Mouse (Mus musculus) heart, postnatal 0 days (tissue): Measurements from ENCODE around the gene Rgsl1. TPM values are rescaled to one million over a fixed set of nuclear protein-coding genes. Genes with fewer than 3 reads are reported as not detected.
A peak's percentile ranks its signal among the peaks of the same experiment; 100 is the strongest.

Experiments used
- ATAC-seq: fragments of 200-750 bp; cut with Nextera tagmentation; 2 replicates; pipeline ENCODE4 v1.8.0; 2017; ENCODE audit warnings: low read depth, moderate number of reproducible peaks, moderate library complexity; ENCODE audit not compliant: insufficient read depth
- DNase-seq: peaks from one replicate; pipeline ENCODE4 v3.0.0-alpha.2; 2016; ENCODE audit warnings: low spot score
- H3K27ac ChIP-seq: fragments of 300-500 bp; sonication (generic); 2 replicates; pipeline ENCODE4 v1.5.1; 2014; ENCODE audit warnings: low read depth, mild to moderate bottlenecking
- H3K27me3 ChIP-seq: fragments of 300-500 bp; sonication (generic); 2 replicates; pipeline ENCODE4 v1.6.1; 2014; ENCODE audit warnings: low read length, mixed read lengths; ENCODE audit not compliant: control insufficient read depth, insufficient read depth
- H3K36me3 ChIP-seq: fragments of 300-500 bp; sonication (generic); replicated peaks from 2 replicates; pipeline ENCODE4 v1.6.1; 2014; ENCODE audit warnings: low read length, mixed read lengths; ENCODE audit not compliant: control insufficient read depth, insufficient read depth
- H3K4me1 ChIP-seq: fragments of 300-500 bp; sonication (generic); 2 replicates; pipeline ENCODE4 v1.6.1; 2014; ENCODE audit warnings: antibody characterized with exemption; ENCODE audit not compliant: control insufficient read depth, insufficient read depth
- H3K4me2 ChIP-seq: fragments of 300-500 bp; sonication (generic); 2 replicates; pipeline ENCODE4 v1.6.1; 2014; ENCODE audit warnings: low read depth, mild to moderate bottlenecking, low read length, moderate library complexity
- H3K4me3 ChIP-seq: fragments of 300-500 bp; sonication (generic); 2 replicates; pipeline ENCODE4 v1.5.1; 2014; ENCODE audit warnings: low read depth, low read length
- H3K9ac ChIP-seq: fragments of 300-500 bp; sonication (generic); replicated peaks from 2 replicates; pipeline ENCODE4 v1.6.1; 2014; ENCODE audit warnings: low read depth, low read length, mixed read lengths
- H3K9me3 ChIP-seq: fragments of 300-500 bp; sonication (generic); replicated peaks from 2 replicates; pipeline ENCODE4 v1.6.1; 2016; ENCODE audit warnings: low read length; ENCODE audit not compliant: control insufficient read depth
- CTCF ChIP-seq: IDR thresholded peaks from 2 replicates; pipeline ENCODE4 v1.5.1; 2016; ENCODE audit warnings: antibody characterized with exemption, control low read depth, low read depth
- EP300 ChIP-seq: IDR thresholded peaks from 2 replicates; pipeline ENCODE4 v1.6.1; 2016; ENCODE audit warnings: antibody characterized with exemption, low read depth
- WGBS: fragments of 180-500 bp; shearing (Covaris S2); extraction: QIAGEN DNeasy Blood & Tissue Kit; methylation state at CpG from one replicate; pipeline ENCODE4 v1.1.7; 2014; 5-methylcytosine and 5-hydroxymethylcytosine counted together
- polyA plus RNA-seq: library from polyadenylated mRNA; unstranded; fragments of >200 nt; fragmentation: Nextera tagmentation; extraction: Ambion mirVana; gene quantifications from 2 replicates; pipeline ENCODE4 v1.2.1, GENCODE M21; 2015
- total RNA-seq: library from RNA; depleted of rRNA; stranded (reverse); fragments of >200 nt; gene quantifications from 2 replicates; pipeline ENCODE4 v1.2.3, GENCODE M21; 2014; ENCODE audit warnings: low replicate concordance

Rgsl1 gene
- total and polyA plus RNA-seq, 2 experiments from 2014 or later = not detected

- DNase-seq = no peak
- no peaks in the 10 kb centered on the region for H3K27me3 ChIP-seq
- TF ChIP-seq EP300 = no peak
- TF ChIP-seq CTCF = no peak
- H3K27ac ChIP-seq = no peak overlapping the region
- WGBS = 85% methylated on average over 14 of the region's 14 CpGs
- H3K4me1 ChIP-seq = peaks cover 30% of the 10 kb centered on the region
- ATAC-seq = no peak
- H3K4me2 ChIP-seq = no peak overlapping the region
- no peaks in the 10 kb centered on the region for H3K36me3 ChIP-seq
- H3K4me3 ChIP-seq = no peak overlapping the region
- H3K9me3 ChIP-seq = no peaks in the 10 kb centered on the region
- H3K9ac ChIP-seq = no peak overlapping the region
Observed at GRCm38 (mm10) chr1:153746119-153746670, 97.7 kb downstream of the Rgsl1 start.

GRCm38 (mm10) chr1:153742374-153743155, 101.4 kb downstream of the Rgsl1 start:
- DNase-seq (peak; percentile 52), ATAC-seq (no peak)
- Histone ChIP-seq H3K9me3 (no peaks in the 10 kb centered on the region), H3K27me3 (peaks cover 14% of the 10 kb centered on the region; the same call in 1 of the 2 replicates), H3K4me2 (peak overlapping the region; percentile 75; the same call in 1 of the 2 replicates), H3K27ac (no peak overlapping the region), H3K4me3 (no peak overlapping the region), H3K4me1 (peaks cover 12% of the 10 kb centered on the region), H3K9ac (no peak overlapping the region), H3K36me3 (no peaks in the 10 kb centered on the region)
- 31% methylated on average over 11 of the region's 11 CpGs for WGBS
- TF ChIP-seq CTCF (peak; percentile 91), EP300 (no peak)

- DNase-seq (no peak), ATAC-seq (no peak)
- Histone ChIP-seq H3K9ac (no peak overlapping the region), H3K9me3 (no peaks in the 10 kb centered on the region), H3K4me3 (peak overlapping the region; percentile 48), H3K4me1 (peaks cover 8% of the 10 kb centered on the region), H3K27me3 (peaks cover 14% of the 10 kb centered on the region; the same call in 1 of the 2 replicates), H3K27ac (peak overlapping the region; percentile 9; the same call in 1 of the 2 replicates), H3K4me2 (peak overlapping the region; percentile 75), H3K36me3 (no peaks in the 10 kb centered on the region)
- TF ChIP-seq EP300 (no peak), CTCF (no peak)
- WGBS = 45% methylated on average over 18 of the region's 18 CpGs
Observed at GRCm38 (mm10) chr1:153741551-153742316, 102.2 kb downstream of the Rgsl1 start.

- Histone ChIP-seq H3K27me3 (peaks cover 14% of the 10 kb centered on the region; the same call in 1 of the 2 replicates), H3K36me3 (no peaks in the 10 kb centered on the region), H3K9ac (peak overlapping the region; percentile 28; the same call in 1 of the 2 replicates), H3K27ac (no peak overlapping the region), H3K4me1 (peaks cover 8% of the 10 kb centered on the region), H3K9me3 (no peaks in the 10 kb centered on the region), H3K4me3 (peak overlapping the region; percentile 48), H3K4me2 (peak overlapping the region; percentile 75)
- 55% methylated on average over 12 of the region's 12 CpGs for WGBS
- DNase-seq (no peak), ATAC-seq (no peak)
- TF ChIP-seq CTCF = no peak
Observed at GRCm38 (mm10) chr1:153740775-153741400, 103.1 kb downstream of the Rgsl1 start.

GRCm38 (mm10) chr1:153740145-153740544, 103.8 kb downstream of the Rgsl1 start, which contains the start of gene Rgs16:
Gene Rgs16, plus strand, starts transcription at chr1:153740349.
- H3K9ac ChIP-seq = peak within 1 kb of the TSS; percentile 28
- H3K27me3 ChIP-seq = peaks cover 14% of the 10 kb centered on the region; the same call in 1 of the 2 replicates

More at GRCm38 (mm10) chr1:153740145-153740544, 103.8 kb downstream of the Rgsl1 start, which contains the start of gene Rgs16:
- Histone ChIP-seq H3K4me2 (peak within 1 kb of the TSS; percentile 75), H3K9me3 (no peaks in the 10 kb centered on the region), H3K36me3 (no peaks in the 10 kb centered on the region), H3K27ac (no peak within 1 kb of the TSS), H3K4me3 (peak within 1 kb of the TSS; percentile 48), H3K4me1 (peaks cover 8% of the 10 kb centered on the region)
- ATAC-seq = peak; percentile 80
- peak; percentile 70 for DNase-seq
- WGBS = under 1% methylated on average over 25 of the region's 28 CpGs
- no peak for TF ChIP-seq EP300
- no peak for TF ChIP-seq CTCF
